Mouse (Mus musculus): ENCODE measurements around the gene Meis1.

Meis1 gene

GRCm38 (mm10) chr11:19014441-19015161 lies 4.2 kb downstream of the Meis1 start:
- peak in 1 of 2 experiments; percentile 20 for DNase-seq (ENCODE audit: low spot score in 2 of 2)

GRCm38 (mm10) chr11:19014113-19014440 lies 4.7 kb downstream of the Meis1 start:
- no peak for DNase-seq (ENCODE audit: low spot score in 2 of 2)

- DNase-seq (ENCODE audit: low spot score in 2 of 2): peak in 1 of 2 experiments; percentile 14
Measured at GRCm38 (mm10) chr11:19013141-19014112, 5.4 kb downstream of the Meis1 start.

- no peak for DNase-seq (ENCODE audit: low spot score in 2 of 2)
Measured at GRCm38 (mm10) chr11:19012463-19013115, 6.2 kb downstream of the Meis1 start.

GRCm38 (mm10) chr11:19012001-19012400 lies 6.8 kb downstream of the Meis1 start:
- DNase-seq (ENCODE audit: low spot score in 2 of 2): no peak

- no peak for DNase-seq (ENCODE audit: low spot score in 2 of 2)
Measured at GRCm38 (mm10) chr11:19011108-19011805, 7.5 kb downstream of the Meis1 start.

- DNase-seq (ENCODE audit: low spot score in 2 of 2): no peak
Measured at GRCm38 (mm10) chr11:19010396-19010811, 8.4 kb downstream of the Meis1 start.

- DNase-seq (ENCODE audit: low spot score in 2 of 2): no peak
Measured at GRCm38 (mm10) chr11:19009536-19010395, 9.0 kb downstream of the Meis1 start.

- no peak for DNase-seq (ENCODE audit: low spot score in 2 of 2)
Measured at GRCm38 (mm10) chr11:19008610-19009384, 10.0 kb downstream of the Meis1 start.

- no peak for DNase-seq (ENCODE audit: low spot score in 2 of 2)
Measured at GRCm38 (mm10) chr11:19007541-19008424, 11.0 kb downstream of the Meis1 start.

- no peak for DNase-seq (ENCODE audit: low spot score in 2 of 2)
Measured at GRCm38 (mm10) chr11:19007068-19007467, 11.7 kb downstream of the Meis1 start.

GRCm38 (mm10) chr11:19005913-19006693 lies 12.7 kb downstream of the Meis1 start:
- no peak for DNase-seq (ENCODE audit: low spot score in 2 of 2)

- no peak for DNase-seq (ENCODE audit: low spot score in 2 of 2)
Measured at GRCm38 (mm10) chr11:19005007-19005912, 13.5 kb downstream of the Meis1 start.

- no peak for DNase-seq (ENCODE audit: low spot score in 2 of 2)
Measured at GRCm38 (mm10) chr11:19003066-19003465, 15.7 kb downstream of the Meis1 start.

- no peak for DNase-seq (ENCODE audit: low spot score in 2 of 2)
Measured at GRCm38 (mm10) chr11:18996767-18997166, 22.0 kb downstream of the Meis1 start.

- no peak for DNase-seq (ENCODE audit: low spot score in 2 of 2)
Measured at GRCm38 (mm10) chr11:18996289-18996688, 22.5 kb downstream of the Meis1 start.

GRCm38 (mm10) chr11:18992796-18993195 lies 26.0 kb downstream of the Meis1 start:
- DNase-seq (ENCODE audit: low spot score in 2 of 2): no peak

All from spleen, postnatal 10 days (tissue).